8 mouse cellular contexts compared by ENCODE assay signal in genomic region chr13:67399183-67399903, GRCm38 (mm10). TPM values are rescaled to one million over a fixed set of nuclear protein-coding genes. Genes with fewer than 3 reads are reported as not detected.
DNase-seq lines count a peak whose midpoint lies in the region; ATAC-seq lines count a peak whose summit lies in the region.
"Not testable (repeated sequence)": the region's sequence is repeated elsewhere in the genome, so short reads cannot be mapped to it uniquely, and the experiment has no call there.

Zfp429 (minus strand) TSS chr13:67399819.

- peak within 1 kb of the TSS; percentile 50 for H3K4me3 ChIP-seq in hindbrain, embryonic 14.5 days (replicated peaks; ENCODE audit: low read length)

- H3K4me2 ChIP-seq in hindbrain, embryonic 14.5 days (replicated peaks) = peak within 1 kb of the TSS; percentile 69

- peak; percentile 96 for ATAC-seq in hindbrain, embryonic 14.5 days (ENCODE audit: low FRiP score)

- H3K36me3 ChIP-seq in hindbrain, embryonic 14.5 days (replicated peaks; ENCODE audit: control insufficient read depth, insufficient read depth) = not testable (repeated sequence)

- H3K9ac ChIP-seq in hindbrain, embryonic 14.5 days = peak within 1 kb of the TSS; percentile 62

- H3K27ac ChIP-seq in hindbrain, embryonic 14.5 days = not testable (repeated sequence)

- 6% methylated on average over 14 of the region's 16 CpGs for WGBS in hindbrain, embryonic 14.5 days

- not testable (repeated sequence) for H3K27me3 ChIP-seq in hindbrain, embryonic 14.5 days (ENCODE audit: control insufficient read depth, insufficient read depth, low read length)

- H3K9me3 ChIP-seq in hindbrain, embryonic 14.5 days (ENCODE audit: control insufficient read depth, low read length) = not testable (repeated sequence)

- not testable (repeated sequence) for H3K4me1 ChIP-seq in hindbrain, embryonic 14.5 days (replicated peaks; ENCODE audit: control insufficient read depth, insufficient read depth, low read length)

- peak; percentile 83 for DNase-seq in T-cell, adult 2 months (ENCODE audit: low spot score)
- DNase-seq in cerebellum, postnatal 36 days = peak; percentile 54 to 70
- DNase-seq in frontal cortex, postnatal 36 days (ENCODE audit: low spot score in 2 of 2) = peak; percentile 72 to 79
- DNase-seq in hindbrain, embryonic 14.5 days (ENCODE audit: low spot score) = peak; percentile 72
- DNase-seq in layer of hippocampus, postnatal 25 days (ENCODE audit: extremely low spot score in 1 of 2, low spot score in 1 of 2) = peak; percentile 36 to 42
- DNase-seq in lung, postnatal 14 days = peak; percentile 76
- peak; percentile 63 for DNase-seq in ovary, postnatal 36 days (ENCODE audit: low spot score)
- DNase-seq in thymus, postnatal 14 days = peak; percentile 78

RNA-seq across cellular contexts. Expression of gene Zfp429, which starts in this region (rescaled TPM):
- polyA plus RNA-seq in hindbrain, embryonic 14.5 days (2014; fragmentation: Nextera tagmentation; extraction: Ambion mirVana) = 2.9 and 3.4 TPM in 2 replicates
- 1 to 10 TPM; 2.4 to 5.1 TPM for total RNA-seq in layer of hippocampus, postnatal 25 days (2021)
